Mouse (Mus musculus) brain, embryonic 18.5 days (tissue): ENCODE measurements around the gene Stat5b.

ENCODE experiments used
- DNase-seq: peaks from one replicate; pipeline ENCODE4 v3.0.0-alpha.2; 2012; ENCODE audit warnings: low read depth, low spot score

Gene Stat5b

GRCm38 (mm10) chr11:100736746-100737080 is 113.8 kb downstream of the Stat5b start:
- no peak for DNase-seq

GRCm38 (mm10) chr11:100735954-100736745 is 114.4 kb downstream of the Stat5b start:
- DNase-seq, result no peak

- no peak for DNase-seq
Measured at GRCm38 (mm10) chr11:100735134-100735865, 115.2 kb downstream of the Stat5b start.
